Mouse (Mus musculus): Measurements from ENCODE around the gene Cuedc1. TPM values are rescaled to one million over a fixed set of nuclear protein-coding genes. Genes with fewer than 3 reads are reported as not detected.

The Cuedc1 gene
- polyA plus RNA-seq, 1 experiment from 2014 or later, result 22.6 TPM

DNA sequence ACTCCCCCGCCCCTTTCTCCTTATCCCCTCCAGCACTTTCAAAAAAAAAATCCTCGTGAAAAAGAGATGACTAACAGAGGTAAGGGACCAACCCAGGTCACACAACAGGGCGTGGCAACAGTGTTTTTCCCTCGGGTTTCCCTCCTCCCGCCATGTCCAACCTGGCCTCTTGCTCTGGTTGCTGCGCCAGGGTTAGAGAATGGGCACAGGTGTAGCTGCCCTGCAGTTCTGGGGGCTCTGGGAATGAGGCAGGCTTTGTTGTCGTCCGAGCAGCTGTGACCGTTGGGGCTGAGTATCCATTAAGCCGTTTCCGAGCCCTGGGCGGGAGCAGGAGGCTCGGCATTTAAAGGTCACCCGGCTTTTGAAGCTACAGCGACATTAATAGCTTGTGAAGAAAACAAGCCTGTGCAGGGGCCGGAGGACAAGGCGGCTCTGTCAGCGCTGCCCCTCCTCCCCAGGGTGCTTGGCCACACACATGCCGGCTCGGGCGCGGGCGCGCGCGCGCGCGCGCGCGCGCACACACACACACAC lies 63.3 kb downstream of the Cuedc1 start:
- peak; percentile 84 for DNase-seq (ENCODE audit: low spot score)
- 0 out of 2 replicates have a peak, but pooled peaks cover 3% of the 10 kb centered on the region for H3K36me3 ChIP-seq
- H3K27ac ChIP-seq, result peak overlapping the region; percentile 86
- H3K27me3 ChIP-seq (ENCODE audit: low read depth, poor library complexity, severe bottlenecking), result no peaks in the 10 kb centered on the region
- peaks cover 80% of the 10 kb centered on the region for H3K4me1 ChIP-seq
- WGBS, result under 1% methylated on average over 25 of the region's 33 CpGs
- H3K9me3 ChIP-seq (replicated peaks), result no peaks in the 10 kb centered on the region
- peak overlapping the region; percentile 52 for H3K4me3 ChIP-seq

DNA sequence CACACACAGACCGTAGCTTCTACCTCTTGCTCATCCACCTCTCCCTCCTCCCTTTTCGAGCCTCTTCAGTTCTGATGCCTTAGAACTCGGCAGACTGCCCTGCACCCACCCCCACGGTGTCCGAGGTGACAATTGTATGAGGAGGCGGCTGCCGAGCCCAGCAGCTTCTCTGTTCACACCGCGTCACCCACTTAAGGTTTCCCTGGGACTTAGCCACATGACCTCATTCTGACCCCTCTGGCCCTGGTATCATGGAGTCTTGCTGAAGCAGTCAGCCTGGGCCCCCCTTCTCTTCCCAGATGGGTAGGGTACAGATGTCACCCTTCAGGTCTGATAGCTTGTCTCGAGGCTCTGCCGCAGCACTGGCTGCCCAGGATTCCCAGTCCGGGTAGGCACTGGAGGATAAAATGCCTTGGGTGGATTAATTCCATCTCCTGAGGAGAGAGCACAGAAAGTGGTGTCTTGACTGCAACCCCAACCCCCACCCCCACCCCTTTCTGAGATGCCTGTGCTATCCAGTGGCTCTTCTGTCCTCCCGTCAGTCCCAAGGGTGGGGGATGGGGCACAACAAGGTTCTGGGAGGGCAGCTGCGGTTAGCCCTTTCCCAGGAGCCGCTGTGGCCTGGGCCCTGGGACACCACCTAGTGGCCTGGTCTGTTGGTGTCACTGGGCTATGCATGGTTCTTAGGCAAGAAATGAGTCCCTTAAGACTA lies 63.9 kb downstream of the Cuedc1 start:
- no peaks in the 10 kb centered on the region for H3K27me3 ChIP-seq (ENCODE audit: low read depth, poor library complexity, severe bottlenecking)
- H3K4me3 ChIP-seq, result peak overlapping the region; percentile 52
- DNase-seq (ENCODE audit: low spot score), result peak; percentile 86
- no peaks in the 10 kb centered on the region for H3K9me3 ChIP-seq (replicated peaks)
- peaks cover 76% of the 10 kb centered on the region for H3K4me1 ChIP-seq
- H3K27ac ChIP-seq, result peak overlapping the region; percentile 86
- WGBS, result 0% methylated on average over 13 of the region's 15 CpGs
- H3K36me3 ChIP-seq, result 0 out of 2 replicates have a peak, but pooled peaks cover 3% of the 10 kb centered on the region

DNA sequence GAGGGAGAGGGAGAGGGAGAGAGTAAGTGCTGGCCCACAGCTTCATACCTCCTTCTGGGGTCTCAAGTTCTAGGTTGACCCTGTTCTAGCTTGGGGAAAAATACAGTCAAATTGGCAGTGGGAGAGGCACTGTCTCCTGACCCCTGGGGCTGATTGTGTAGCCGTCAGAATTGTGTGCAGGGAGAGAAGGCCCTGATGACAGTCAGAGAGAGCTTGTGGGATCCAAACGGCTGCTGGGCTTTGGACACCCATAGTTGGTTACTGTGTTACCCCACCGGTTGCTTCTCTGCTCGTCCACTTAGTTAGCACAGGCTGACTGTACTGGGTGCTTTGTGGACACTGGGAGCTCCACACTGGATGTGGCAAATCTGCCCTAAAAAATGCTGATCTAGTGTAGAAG lies 64.9 kb downstream of the Cuedc1 start:
- WGBS, result 61% methylated on average over 4 of the region's 4 CpGs
- Histone ChIP-seq H3K36me3 (no peaks in the 10 kb centered on the region), H3K27ac (no peak overlapping the region), H3K4me3 (no peak overlapping the region), H3K9me3 (replicated peaks) (no peaks in the 10 kb centered on the region), H3K4me1 (peaks cover 69% of the 10 kb centered on the region), H3K27me3 (ENCODE audit: low read depth, poor library complexity, severe bottlenecking) (peaks cover under 1% of the 10 kb centered on the region; the same call in 1 of the 2 replicates)
- no peak for DNase-seq (ENCODE audit: low spot score)

DNA sequence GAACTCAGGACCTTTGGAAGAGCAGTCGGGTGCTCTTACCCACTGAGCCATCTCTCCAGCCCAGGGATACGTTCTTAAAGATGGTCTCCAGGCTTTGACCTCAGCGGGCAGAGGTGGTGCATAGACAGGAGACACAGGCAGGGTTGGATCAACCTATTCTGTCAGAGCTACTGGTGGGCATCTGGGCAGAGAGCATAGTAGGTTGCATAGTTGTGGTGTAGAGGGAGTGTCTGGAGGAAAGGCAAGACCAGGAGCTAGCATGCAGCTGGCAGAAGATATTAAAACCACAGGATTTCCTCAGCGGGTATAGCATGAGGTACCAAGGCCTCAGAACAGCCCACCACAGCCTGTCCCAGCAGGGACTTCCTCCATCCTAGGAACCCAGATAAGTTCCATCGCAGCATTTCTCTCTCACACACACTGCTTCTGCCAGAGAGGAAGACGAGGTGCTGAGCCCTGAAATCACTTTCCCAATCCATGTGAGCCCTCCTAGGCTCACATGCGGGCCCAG lies 66.4 kb downstream of the Cuedc1 start:
- Histone ChIP-seq H3K4me1 (peaks cover 60% of the 10 kb centered on the region), H3K27ac (peak overlapping the region; percentile 82), H3K27me3 (ENCODE audit: low read depth, poor library complexity, severe bottlenecking) (peaks cover 16% of the 10 kb centered on the region), H3K36me3 (no peaks in the 10 kb centered on the region), H3K9me3 (replicated peaks) (no peaks in the 10 kb centered on the region), H3K4me3 (no peak overlapping the region)
- 85% methylated on average over 7 of the region's 7 CpGs for WGBS
- no peak for DNase-seq (ENCODE audit: low spot score)

DNA sequence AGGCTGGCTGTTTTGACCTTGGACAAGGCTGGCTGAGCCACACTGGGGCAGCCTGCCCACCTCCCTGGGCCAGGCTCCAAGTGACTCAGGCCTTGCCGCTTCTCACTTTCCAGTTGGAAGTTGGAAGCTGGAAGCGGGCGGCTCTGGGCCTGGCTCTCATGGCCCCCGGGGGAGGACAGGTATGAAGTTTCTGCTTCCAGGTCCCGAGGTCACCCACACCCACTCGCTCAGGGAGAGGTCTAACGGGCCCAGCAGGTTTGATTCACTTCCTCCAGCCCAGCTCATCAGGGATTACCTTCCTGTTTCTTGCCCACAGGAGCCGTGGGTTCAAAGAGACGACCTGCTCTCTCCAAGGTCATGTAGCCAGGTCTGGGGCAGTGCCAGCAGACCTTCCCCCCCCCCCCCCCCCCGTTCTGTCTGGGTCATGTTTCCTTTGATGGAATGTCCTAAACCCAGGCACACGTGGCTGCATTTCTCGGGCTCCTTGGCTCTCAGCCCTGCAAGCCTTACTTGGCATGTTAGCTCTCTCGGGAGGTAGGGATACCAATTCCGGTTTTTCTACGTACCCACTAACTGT lies 67.0 kb downstream of the Cuedc1 start:
- no peak for DNase-seq (ENCODE audit: low spot score)

DNA sequence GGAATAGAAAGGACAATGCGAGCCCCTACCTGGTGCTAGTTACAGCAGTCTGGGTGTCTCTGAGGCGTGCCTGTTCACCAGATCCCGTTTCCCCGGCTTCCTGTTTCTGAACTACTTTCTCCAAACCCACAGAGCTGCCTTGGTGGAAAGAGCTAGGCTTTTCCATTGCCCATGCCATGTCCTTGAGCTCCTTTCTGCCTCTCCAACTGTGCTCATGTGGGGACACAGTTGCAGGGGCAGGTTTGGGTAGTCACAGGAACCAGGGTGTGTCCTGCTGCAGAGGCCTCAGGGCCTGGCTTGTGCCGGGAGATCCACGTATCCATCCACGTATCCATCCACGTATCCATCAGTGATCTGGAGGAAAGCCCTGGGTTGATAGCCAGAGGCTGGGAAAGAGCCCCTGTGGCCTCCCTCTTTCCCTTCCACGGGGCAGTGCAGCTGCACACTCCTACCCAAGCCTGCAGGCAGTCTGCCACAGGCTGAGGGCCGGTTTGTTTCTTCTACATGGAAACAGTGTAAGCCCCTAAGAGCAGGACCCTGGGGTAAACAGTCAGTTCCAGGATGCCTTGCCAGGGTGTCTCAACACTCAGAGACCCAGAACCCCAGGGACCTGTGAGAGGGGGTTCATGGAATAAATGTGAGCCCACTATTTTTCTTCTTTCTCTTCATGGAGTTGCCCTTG lies 68.0 kb downstream of the Cuedc1 start:
- H3K9me3 ChIP-seq (replicated peaks), result no peaks in the 10 kb centered on the region
- peaks cover 56% of the 10 kb centered on the region for H3K4me1 ChIP-seq
- DNase-seq (ENCODE audit: low spot score), result no peak
- no peak overlapping the region for H3K4me3 ChIP-seq
- WGBS, result 75% methylated on average over 10 of the region's 10 CpGs
- no peaks in the 10 kb centered on the region for H3K36me3 ChIP-seq
- peak overlapping the region; percentile 82 for H3K27ac ChIP-seq
- H3K27me3 ChIP-seq (ENCODE audit: low read depth, poor library complexity, severe bottlenecking), result peaks cover 32% of the 10 kb centered on the region

More for the DNA sequence above, 67.0 kb downstream of the Cuedc1 start:
- Histone ChIP-seq H3K4me1 (peaks cover 60% of the 10 kb centered on the region), H3K9me3 (replicated peaks) (no peaks in the 10 kb centered on the region), H3K27me3 (ENCODE audit: low read depth, poor library complexity, severe bottlenecking) (peaks cover 22% of the 10 kb centered on the region), H3K4me3 (0 out of 2 replicates have a peak overlapping the region, but pooled peaks have one; percentile 19), H3K36me3 (no peaks in the 10 kb centered on the region), H3K27ac (peak overlapping the region; percentile 82)
- 30% methylated on average over 15 of the region's 15 CpGs for WGBS

DNA sequence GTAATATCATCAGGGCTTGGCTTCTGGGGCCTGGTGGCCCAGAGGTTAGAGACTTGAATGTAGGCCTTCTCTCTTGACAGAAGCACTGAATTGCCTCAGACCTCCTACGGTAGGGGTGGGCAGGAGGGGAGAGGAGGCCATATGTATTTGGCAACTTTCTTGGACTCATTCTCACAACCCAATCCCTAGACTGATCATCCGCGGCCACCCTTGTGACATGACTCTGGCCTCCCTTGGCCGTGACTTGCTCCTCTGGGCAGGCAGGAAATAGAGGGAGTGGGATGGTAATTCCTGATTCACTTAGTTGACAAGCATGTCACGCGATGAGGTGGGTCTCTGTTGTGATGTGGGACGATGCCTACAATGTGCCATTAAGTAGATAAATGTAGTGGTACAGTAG lies 68.6 kb downstream of the Cuedc1 start:
- no peak overlapping the region for H3K27ac ChIP-seq
- no peaks in the 10 kb centered on the region for H3K9me3 ChIP-seq (replicated peaks)
- no peak for DNase-seq (ENCODE audit: low spot score)
- peaks cover 38% of the 10 kb centered on the region for H3K27me3 ChIP-seq (ENCODE audit: low read depth, poor library complexity, severe bottlenecking)
- H3K36me3 ChIP-seq, result no peaks in the 10 kb centered on the region
- H3K4me3 ChIP-seq, result no peak overlapping the region
- peaks cover 55% of the 10 kb centered on the region for H3K4me1 ChIP-seq
- 93% methylated on average over 7 of the region's 7 CpGs for WGBS

DNA sequence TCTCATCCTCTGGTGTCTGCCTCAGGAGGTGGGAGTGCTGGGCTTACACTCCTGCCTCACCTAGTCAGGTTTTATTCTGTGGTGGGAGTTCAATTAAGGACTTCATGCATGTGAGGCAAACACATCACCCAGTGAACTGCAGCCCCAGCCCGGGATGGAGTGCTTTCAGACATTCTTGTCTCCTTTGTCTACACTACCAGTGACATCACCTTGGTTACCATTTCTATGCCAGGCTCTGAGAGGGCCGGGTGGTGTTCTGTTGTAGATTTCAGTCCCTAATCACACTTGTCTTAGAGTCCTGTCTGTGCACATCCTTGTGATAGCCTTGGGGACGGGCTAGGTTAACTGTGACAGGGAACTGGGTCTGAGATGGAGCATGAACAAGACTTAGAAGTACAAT lies 70.8 kb downstream of the Cuedc1 start:
- Histone ChIP-seq H3K4me3 (no peak overlapping the region), H3K9me3 (replicated peaks) (no peaks in the 10 kb centered on the region), H3K36me3 (0 out of 2 replicates have a peak, but pooled peaks cover 5% of the 10 kb centered on the region), H3K4me1 (peaks cover 61% of the 10 kb centered on the region), H3K27ac (no peak overlapping the region), H3K27me3 (ENCODE audit: low read depth, poor library complexity, severe bottlenecking) (peaks cover 50% of the 10 kb centered on the region)
- DNase-seq (ENCODE audit: low spot score), result no peak
- 81% methylated on average over 3 of the region's 3 CpGs for WGBS

DNA sequence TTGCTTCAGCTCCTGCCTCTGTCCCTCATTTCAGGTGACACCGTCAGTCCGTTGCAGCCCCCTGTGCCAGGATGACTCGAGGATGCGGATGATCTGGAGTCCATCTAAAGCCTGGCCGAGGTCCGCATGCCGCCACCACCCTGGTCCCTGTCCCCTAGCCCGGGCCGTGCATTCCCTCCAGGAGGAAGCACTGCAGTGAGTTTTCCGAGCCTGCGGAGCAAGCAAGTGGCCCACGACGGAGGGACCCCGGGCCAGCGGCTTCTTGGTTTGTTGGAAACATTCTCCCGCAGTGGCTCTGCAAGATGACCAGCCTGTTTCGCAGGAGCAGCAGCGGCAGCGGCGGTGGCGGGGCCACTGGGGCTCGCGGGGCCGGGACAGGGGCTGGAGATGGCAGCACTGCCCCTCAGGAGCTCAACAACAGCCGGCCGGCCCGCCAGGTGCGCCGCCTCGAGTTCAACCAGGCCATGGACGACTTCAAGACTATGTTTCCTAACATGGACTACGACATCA lies 71.7 kb downstream of the Cuedc1 start:
- peak overlapping the region; percentile 42 for H3K4me3 ChIP-seq
- DNase-seq (ENCODE audit: low spot score), result no peak
- H3K9me3 ChIP-seq (replicated peaks), result no peaks in the 10 kb centered on the region
- 0 out of 2 replicates have a peak, but pooled peaks cover 7% of the 10 kb centered on the region for H3K36me3 ChIP-seq
- H3K4me1 ChIP-seq, result peaks cover 63% of the 10 kb centered on the region
- H3K27ac ChIP-seq, result peak overlapping the region; percentile 61
- 11% methylated on average over 32 of the region's 32 CpGs for WGBS
- H3K27me3 ChIP-seq (ENCODE audit: low read depth, poor library complexity, severe bottlenecking), result peaks cover 50% of the 10 kb centered on the region

DNA sequence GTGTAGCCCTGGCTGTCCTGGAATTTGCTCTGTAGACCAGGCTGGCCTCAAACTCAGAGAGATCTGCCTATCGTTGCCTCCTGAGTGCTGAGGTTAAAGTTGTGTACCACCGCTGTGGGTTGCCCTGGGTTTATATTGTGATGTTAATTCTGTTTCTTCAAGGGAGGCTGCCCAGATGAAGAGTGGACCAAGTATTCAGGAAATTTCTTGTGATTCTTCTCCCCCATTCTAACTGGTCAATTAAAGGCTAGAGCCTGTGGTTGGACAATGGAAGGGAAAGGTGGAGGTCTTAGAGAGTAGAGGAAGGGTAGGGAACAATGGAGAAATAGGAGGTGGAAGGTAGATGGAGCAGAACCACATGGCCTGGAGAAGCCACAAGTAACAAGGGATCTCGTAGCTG lies 72.7 kb downstream of the Cuedc1 start:
- no peak for DNase-seq (ENCODE audit: low spot score)
- H3K4me1 ChIP-seq, result peaks cover 53% of the 10 kb centered on the region

DNA sequence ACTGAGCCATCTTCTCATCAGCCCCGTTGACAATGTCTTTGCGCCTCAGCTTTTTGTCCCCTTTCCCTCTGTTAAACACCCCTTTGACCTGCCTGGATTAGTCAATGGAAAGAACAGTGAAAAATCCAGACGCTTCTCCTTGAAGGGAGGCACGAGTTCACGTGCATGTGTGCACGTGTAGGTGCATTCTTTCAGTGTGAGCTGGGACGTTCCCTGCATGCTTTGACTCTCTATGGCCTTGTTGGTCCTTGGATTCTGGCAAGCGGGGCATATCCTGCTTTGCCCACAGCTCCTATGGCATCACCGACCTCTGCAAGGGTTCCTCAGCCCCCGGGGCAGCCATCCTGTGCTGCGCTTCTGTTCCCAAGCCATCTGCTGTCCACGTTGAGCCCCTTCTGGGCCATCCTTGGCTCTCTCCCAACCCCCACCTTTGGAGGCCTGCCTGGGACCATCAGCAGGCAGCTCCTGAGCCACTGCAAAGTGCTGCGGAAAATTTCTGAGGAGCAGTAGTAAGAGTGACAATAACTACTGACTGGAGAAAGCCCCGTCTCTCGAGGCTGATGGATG lies 74.1 kb downstream of the Cuedc1 start:
- peaks cover 50% of the 10 kb centered on the region for H3K27me3 ChIP-seq (ENCODE audit: low read depth, poor library complexity, severe bottlenecking)
- H3K36me3 ChIP-seq, result peaks cover 12% of the 10 kb centered on the region; the same call in 1 of the 2 replicates
- peak overlapping the region; percentile 81 for H3K27ac ChIP-seq
- no peaks in the 10 kb centered on the region for H3K9me3 ChIP-seq (replicated peaks)
- no peak for DNase-seq (ENCODE audit: low spot score)
- H3K4me3 ChIP-seq, result no peak overlapping the region
- WGBS, result 65% methylated on average over 15 of the region's 15 CpGs
- H3K4me1 ChIP-seq, result peaks cover 45% of the 10 kb centered on the region

More for the DNA sequence above, 72.7 kb downstream of the Cuedc1 start:
- Histone ChIP-seq H3K27me3 (ENCODE audit: low read depth, poor library complexity, severe bottlenecking) (peaks cover 50% of the 10 kb centered on the region), H3K4me3 (no peak overlapping the region), H3K36me3 (0 out of 2 replicates have a peak, but pooled peaks cover 7% of the 10 kb centered on the region), H3K27ac (no peak overlapping the region), H3K9me3 (replicated peaks) (no peaks in the 10 kb centered on the region)
- WGBS, result 79% methylated on average over 3 of the region's 3 CpGs

DNA sequence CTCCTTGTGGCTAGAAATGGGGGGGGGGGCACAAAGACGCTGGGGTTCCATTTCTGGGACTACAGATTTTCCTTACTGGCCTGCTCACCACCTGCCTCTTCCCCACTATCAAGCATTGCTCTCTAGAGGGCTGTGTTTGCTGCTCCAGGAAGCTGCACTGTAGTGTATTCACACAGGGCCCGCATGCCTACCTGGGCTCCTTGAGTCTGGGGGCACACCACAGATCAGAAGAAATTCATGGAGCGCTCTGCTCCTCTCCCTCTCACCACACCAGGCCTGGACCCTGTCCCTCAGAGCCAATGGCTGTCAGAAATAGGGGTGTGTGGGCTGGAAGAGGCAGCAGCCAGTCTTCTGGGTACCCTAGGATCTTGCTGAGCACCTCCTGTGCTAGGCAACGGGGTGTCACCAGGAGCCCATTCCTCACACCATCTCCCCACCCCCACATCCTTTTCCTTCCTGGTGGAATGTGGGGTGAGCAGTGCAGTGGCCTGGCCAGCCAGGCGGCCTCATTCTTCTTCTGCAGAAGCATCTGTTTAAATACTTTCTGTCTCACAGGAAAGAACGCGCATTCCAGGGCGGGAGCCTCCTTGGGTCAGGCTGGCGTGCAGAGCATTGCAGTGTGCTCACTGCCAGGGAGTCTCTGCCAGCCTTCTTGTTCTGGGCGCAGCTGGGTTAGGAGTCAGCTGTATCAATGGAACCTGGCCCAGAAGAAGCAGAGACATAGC lies 74.9 kb downstream of the Cuedc1 start:
- 21% methylated on average over 10 of the region's 10 CpGs for WGBS
- peaks cover 45% of the 10 kb centered on the region for H3K4me1 ChIP-seq
- peak; percentile 67 for DNase-seq (ENCODE audit: low spot score)

More for the DNA sequence above, 74.9 kb downstream of the Cuedc1 start:
- H3K4me3 ChIP-seq, result peak overlapping the region; percentile 23
- no peaks in the 10 kb centered on the region for H3K9me3 ChIP-seq (replicated peaks)
- H3K36me3 ChIP-seq, result peaks cover 19% of the 10 kb centered on the region
- peaks cover 49% of the 10 kb centered on the region for H3K27me3 ChIP-seq (ENCODE audit: low read depth, poor library complexity, severe bottlenecking)
- H3K27ac ChIP-seq, result peak overlapping the region; percentile 81
